1 mouse cellular context compared by ENCODE assay signal in the genomic region with DNA sequence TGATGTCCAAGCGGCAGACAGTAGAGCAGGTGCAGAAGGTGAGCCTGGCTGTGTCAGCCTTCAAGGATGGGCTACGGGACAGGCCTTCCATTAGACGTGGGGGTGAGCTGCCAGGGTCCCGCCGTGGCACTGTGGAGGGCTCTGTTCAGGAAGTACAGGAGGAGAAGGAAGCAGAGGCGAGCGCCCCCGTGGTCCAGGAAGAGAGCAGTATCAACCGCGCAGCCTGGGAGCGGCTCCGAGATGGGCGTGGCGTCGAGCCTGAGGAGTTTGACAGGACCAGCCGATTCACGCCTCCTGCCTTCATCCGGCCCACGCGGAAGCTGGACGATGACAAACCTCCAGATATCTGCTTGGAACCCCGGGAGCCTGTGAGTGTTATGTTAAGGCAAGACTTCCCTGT.
TF ChIP-seq lines count a peak whose summit lies in the region.

No protein-coding gene starts in this region.

TF ChIP-seq in MEL, 35 proteins besides CTCF, POLR2A, EP300 and RAD21 (continued from another document):
- TF ChIP-seq MXI1 (IDR thresholded peaks at IDR 0.05; ENCODE audit: low read depth, low read length) = peak; percentile 73
- TF ChIP-seq ELF1 (IDR thresholded peaks at IDR 0.05; ENCODE audit: low read depth, low read length) = peak; percentile 81
- TF ChIP-seq MYB (IDR thresholded peaks at IDR 0.05; ENCODE audit: low read depth, low read length) = no peak
- peak; percentile 73; the same call in 1 of the 2 replicates for TF ChIP-seq MAX (IDR thresholded peaks at IDR 0.05; ENCODE audit: low read length)
